Mouse (Mus musculus): ENCODE results near the gene Pacrg. TPM values are rescaled to one million over a fixed set of nuclear protein-coding genes. Genes with fewer than 3 reads are reported as not detected.

Gene Pacrg
- total RNA-seq, 2 experiments from 2014 or later = 19.9 to 23.8 TPM

DNA sequence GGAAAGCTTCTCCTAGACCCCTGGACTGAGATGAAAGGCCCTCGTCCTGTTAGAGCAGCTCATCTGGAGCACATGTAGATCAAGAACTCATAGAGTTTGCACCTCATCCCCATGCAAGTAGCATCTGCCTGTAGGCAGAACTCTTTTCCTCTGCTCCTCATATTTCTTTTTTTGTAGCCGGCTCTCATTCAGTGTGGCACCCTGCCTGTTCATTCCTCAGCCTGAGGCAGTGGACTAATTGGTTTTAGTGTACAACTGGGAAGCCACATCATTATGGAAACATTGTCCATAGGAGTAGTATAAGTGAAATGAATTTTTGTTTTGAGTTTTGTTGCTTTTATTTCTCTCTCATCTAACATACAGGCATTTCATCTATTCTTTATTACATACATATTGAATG is 212.6 kb downstream of the Pacrg start:
- DNase-seq (ENCODE audit: low spot score in 2 of 2) = no peak

DNA sequence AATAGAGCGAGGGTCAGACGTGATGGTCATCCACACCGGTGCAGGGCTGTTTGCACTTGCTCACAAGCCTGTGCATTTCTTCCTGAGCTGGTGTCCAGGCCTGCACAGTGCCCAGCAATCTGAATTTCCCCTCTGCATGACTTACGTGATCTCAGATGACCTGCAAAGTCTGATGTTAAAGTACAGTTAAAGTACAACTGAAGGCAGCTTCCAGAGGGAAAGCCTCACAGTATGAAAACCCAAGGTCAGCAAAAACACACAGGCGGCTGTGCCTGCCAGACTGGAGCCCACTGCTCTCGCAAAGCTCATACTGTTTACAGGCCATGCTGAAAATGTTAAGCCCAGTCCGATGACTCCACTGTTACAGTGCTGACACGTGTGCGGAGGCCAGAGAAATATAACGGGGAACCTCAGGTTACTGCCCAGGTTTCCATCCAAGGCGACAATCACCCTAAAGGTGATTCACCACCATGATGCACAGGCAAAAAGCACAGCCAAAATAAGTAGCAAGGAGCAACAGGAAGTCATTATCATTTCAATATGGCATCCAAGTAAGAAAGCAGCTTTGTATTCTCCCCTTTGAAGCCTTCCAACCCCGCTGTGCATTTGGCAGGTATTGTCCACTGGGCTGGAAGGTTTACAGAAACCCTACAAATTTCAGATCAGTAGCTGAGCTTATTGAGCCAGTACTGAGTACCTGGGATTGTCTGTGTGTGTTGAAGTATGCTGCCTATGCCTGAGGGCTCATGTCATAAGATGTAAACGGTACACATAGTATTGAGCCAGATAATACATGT is 213.6 kb downstream of the Pacrg start:
- DNase-seq (ENCODE audit: low spot score in 2 of 2) = no peak

DNA sequence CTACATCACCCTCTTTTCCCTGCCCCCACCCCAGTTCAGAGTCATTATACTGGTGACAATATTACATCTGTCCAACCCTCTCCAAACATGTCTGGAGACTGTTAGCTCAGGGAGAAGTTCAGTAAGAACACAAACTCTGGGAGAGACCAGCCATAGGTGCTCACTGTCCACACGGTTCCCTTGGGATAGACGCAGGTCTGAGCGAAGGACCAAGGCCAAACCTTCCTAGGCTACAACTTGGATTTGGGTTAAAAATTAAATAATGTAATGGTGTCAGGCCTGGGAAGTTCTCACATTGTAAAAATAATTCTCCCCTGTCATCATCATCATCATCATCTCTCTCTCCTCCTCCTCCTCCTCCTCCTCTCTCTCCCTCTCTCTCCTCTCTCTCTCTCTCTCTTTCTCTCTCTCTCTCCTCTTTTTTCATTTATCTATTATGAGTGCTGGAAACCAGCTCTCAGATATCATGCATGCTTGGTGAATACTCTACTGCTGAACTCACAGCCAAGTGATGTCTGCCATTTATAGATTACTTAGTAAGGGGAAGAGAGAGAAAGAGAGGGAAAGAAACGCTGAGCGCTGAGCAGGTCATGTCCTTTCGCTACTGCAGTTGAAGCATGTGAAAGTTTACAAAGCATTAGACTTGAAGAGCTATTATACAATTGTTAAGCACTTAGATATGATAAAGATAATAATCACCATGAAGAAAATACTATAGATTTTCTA is 215.2 kb downstream of the Pacrg start:
- no peak for DNase-seq (ENCODE audit: low spot score in 2 of 2)

DNA sequence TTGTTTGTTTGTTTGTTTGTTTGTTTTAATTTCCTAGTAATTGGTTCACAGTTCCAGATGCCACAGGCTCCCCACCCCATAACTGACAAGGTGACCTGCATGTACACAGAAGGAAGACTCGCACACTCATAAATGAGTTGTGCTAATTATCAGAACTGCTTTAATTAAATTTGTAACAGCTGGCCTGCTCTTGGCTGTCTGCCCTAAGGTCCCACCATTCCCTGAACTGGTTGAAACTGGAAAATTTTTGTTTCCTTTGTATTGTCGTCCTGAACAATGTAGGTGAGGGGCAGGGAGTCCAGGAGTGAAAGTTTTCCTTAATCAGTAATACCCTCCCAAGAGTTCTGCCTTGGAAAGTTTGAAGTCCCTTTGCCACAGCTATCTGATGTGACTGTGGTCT is 219.5 kb downstream of the Pacrg start:
- no peak for DNase-seq (ENCODE audit: low spot score in 2 of 2)

DNA sequence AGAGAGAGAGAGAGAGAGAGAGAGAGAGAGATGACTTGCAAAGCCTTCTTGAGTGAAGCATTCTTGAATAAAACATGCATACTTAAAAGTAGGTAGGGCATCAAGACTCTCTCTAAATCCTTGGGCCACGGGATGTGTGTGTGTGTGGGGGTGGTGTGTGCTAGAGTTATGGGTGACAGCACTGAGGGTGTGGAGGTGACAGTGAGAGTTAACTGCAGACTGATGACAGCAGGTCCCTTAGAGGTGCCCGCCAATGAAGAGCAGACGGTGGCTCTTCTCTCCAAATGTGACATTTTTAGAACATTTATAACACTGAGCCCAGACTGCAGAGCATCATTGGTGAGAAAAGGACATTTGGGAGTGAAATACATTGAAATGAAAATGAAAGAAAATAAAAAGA is 220.2 kb downstream of the Pacrg start:
- DNase-seq (ENCODE audit: low spot score in 2 of 2) = peak in 1 of 2 experiments; percentile 63

DNA sequence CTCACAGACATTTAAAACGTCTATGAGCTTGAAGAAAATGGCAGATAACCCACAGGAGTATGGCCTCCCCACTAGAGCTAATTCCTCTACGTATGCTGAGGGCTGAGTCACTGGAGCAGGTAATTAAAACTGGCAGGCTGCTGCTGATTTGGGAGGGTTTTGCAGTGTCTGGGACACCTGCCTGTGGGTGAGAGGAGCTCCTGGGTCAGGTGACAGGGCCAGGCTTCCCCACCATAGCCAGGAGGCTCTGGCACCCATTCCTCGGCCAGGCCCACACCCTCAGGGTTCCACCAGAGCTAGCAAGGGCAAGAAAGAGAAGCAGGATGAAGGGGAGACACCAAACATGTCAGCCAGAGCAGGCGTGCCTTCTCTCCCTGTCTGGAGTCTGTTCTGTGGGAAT is 222.5 kb downstream of the Pacrg start:
- no peak for DNase-seq (ENCODE audit: low spot score in 2 of 2)

DNA sequence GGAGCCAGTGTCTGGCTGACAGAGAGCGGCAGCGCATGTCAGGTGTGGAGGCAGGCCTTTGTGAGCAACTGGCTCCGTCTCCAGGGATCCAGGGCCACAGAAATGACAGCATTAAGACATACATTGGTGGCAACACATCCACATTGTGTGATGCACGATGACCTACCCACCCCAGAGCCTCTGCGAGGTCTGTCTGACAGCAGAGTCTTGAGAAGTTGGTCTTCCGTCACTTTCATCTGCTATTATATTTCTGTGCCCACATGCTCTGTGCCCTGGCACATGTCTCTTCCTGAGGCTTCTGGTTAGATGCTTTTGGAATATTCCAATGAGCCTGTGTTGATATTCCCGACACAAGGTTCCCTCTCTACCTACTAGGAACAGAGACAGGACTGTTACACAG is 224.5 kb downstream of the Pacrg start:
- DNase-seq (ENCODE audit: low spot score in 2 of 2) = no peak

DNA sequence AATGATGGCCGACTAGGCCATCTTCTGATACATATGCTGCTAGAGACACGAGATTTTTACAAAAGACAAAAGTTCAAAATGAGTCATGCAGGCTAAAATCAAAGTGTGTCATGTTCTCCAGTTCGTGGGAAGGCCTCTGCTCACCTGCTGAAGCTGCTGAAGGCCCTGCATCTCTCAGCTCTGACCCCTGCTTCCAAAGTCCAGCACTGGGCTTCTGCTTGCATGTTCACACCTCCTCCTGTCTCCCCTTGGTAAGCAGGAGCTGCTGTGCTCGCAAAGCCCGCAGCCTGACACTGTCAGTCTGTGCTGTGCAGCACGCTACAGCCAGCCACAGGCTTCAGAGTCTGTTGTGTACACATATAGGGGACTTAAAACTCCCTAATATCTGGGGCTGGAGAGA is 225.4 kb downstream of the Pacrg start:
- no peak for DNase-seq (ENCODE audit: low spot score in 2 of 2)

DNA sequence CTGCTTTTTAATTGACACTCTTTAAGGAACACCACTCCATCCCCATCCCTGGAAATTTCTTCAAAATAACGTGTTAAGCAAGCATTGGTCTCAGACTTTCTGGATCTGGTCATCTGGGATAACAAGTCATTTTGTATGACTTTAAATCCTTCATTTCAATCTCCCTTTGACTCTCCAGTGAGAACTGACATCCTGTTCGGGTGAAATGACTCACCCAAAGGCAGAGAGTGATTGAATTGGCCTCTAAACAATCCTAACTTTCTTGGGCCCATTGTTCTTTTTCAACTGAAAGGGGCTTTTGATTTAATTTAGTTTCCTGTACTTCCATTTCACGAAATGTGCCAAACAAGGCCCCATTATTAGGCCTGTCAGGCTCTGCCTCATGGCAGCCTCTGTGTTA is 228.5 kb downstream of the Pacrg start:
- DNase-seq (ENCODE audit: low spot score in 2 of 2) = no peak

DNA sequence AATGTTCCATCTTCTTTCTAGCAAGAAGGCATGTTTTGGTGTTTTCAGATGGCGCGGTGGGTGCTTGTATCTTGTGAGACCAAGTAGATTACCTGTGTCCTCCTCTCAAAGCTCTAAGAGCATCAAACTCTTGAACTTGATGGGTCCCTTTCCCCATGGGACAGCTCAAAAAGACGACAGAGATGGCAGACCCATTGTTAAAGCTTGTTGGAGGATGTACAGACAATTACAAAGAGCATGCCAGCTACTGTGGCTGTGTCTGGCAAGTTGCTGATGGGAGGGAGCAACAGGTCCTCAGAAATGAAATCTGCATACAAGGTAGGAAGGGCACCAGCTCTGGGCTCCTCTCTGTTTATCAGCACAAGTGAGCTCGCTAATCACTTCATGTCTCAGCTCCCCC is 232.0 kb downstream of the Pacrg start:
- DNase-seq (ENCODE audit: low spot score in 2 of 2) = no peak

DNA sequence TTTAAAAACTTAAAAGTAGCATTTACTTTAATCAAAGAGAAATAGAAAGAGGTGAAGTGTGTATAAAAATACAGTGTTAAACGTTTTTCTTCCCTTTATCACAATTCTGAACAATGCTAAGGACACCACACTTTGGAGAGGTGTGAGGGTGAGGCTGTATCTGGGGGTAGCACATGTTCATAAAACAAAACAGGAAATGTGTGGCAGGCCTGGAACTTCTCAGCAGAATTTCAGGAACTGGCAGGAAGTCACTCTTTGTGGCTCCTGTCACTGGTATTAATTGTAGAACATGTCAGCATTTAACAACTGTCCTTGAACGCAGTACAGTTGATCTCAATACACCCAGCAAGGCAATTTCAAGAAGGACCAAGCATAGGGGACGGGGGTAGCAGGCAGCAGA is 234.0 kb downstream of the Pacrg start:
- DNase-seq (ENCODE audit: low spot score in 2 of 2) = no peak

DNA sequence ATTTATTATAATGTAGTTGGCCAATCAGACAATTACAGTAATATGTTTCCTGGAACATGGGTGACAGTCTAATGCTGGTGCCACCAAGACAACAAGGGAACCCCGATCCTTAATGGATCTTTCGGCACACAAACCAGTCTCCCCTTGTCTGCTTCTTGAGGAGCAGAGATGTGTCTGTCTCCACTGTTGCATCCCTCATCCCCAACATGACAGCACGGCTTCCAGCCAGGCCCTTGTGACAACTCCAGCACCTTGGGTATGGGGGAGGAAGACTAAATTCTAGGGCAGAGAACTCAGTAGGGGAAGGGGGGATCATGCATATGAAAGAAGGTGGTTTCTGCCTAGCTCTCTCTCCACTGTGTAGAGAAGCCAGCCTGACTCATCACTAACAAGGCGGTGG is 242.4 kb downstream of the Pacrg start:
- DNase-seq (ENCODE audit: low spot score in 2 of 2) = no peak

DNA sequence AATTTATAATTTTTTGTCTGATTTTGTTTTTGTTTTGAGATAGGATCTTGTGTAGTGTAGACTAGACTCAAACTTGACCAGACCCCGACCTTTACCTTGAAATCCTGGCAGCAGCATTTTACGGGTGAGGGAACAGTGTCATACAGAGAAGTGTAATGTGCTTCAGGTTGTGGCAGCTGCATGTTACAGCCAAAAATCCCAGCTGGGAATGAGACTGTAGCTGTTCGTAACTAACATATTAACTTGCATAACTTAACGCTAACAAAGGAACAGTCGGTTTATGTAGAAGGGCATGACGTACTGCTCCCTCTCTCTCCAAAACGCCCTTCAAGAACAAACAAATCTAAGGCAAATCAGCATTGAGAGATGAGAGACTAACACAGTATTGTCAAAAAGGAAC is 250.5 kb downstream of the Pacrg start:
- DNase-seq (ENCODE audit: low spot score in 2 of 2) = no peak

DNA sequence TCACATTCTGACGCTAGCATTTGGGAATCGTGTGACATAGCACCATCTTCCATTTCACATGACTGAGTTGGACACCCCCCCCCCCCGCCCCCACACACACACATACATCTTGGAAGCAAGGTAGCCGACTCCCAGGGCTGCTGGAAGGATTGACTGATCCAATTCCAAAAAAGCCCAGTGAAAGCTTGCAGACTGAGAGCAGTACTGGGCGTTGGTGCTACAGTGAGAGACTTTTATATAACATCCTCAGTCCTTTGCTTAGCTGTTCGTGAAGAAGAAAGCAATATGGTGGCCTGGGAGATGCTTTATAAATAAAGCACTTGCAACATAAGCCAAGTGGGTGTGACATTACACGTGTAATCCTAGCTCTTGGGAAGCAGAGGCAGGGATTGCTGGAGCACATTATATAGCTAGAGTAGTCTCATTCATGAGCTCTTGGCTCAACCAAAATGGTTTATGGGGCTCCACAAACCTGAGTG is 251.2 kb downstream of the Pacrg start:
- no peak for DNase-seq (ENCODE audit: low spot score in 2 of 2)

DNA sequence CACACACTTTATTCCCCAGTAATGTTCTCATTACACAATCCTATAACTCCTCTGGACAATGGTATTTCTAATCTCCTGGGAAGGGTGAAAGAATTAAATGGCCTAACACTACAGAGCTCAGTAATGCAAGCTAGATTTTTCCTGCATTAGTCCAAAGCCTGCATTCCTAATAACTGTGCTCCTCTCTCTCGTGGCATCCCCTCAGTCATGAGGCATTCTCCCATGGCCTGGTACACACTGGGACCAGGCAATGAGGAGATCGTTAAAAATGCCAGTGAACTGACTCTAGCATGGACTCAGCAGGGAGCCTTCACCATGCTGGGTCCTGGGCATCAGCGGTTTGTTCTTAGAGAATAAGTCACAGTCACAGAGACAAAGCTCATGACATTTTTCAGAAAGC is 256.8 kb downstream of the Pacrg start:
- no peak for DNase-seq (ENCODE audit: low spot score in 2 of 2)

DNA sequence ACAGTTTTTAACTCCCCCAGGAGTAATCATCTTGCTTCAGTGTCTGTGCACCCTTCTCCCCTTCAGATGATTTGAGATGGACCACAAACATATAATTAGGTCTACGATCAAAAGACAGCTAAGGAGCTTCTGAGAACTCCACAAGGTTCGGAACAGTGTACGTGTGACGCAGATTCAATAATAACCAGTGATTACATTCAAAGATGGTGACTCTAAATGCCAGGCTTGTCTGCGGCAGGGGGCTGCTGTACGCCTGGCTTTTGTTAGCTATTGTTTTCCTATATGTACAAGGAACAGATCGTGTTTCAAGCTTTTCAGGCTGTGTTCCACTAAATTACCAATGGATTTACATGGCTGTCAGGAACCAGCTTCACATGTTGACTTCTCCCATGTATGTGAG is 264.8 kb downstream of the Pacrg start:
- DNase-seq (ENCODE audit: low spot score in 2 of 2) = no peak

DNA sequence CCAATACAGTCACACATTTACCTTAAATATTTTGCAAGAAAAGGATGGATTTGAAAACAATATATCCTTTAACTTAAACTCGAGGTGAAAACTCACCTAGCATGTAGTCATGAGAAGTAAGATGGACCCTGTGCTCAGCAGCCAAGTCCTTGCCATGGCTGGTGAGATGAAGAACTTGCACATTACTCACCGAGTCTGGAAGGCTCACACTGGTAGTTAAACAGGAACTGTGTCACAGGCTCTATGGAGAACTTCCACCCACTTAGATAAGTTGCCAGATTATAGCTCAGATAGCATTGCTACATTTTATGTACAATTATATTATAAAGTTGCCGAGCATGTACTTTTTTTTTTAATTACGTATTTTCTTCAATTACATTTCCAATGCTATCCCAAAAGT is 267.7 kb downstream of the Pacrg start:
- no peak for DNase-seq (ENCODE audit: low spot score in 2 of 2)

DNA sequence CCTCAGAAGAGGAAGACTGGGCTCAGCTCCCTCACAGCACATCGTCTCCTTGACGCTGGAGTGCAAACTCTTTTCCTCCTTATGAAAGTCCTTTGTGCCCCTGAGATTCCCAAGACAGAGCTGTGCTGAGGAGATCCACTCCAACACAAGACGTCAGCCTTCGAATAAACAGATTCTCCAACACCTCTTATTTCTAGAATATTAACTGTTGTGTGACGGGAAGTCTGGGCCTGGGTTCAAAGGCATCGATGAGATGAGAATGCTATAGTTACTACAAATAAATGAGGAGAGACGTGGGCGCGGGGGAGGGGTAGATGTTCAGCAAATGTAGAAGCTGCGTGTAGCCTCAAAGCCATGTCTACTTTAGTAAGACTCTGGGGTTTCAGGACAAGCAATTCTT is 270.8 kb downstream of the Pacrg start:
- no peak for DNase-seq (ENCODE audit: low spot score in 2 of 2)

DNA sequence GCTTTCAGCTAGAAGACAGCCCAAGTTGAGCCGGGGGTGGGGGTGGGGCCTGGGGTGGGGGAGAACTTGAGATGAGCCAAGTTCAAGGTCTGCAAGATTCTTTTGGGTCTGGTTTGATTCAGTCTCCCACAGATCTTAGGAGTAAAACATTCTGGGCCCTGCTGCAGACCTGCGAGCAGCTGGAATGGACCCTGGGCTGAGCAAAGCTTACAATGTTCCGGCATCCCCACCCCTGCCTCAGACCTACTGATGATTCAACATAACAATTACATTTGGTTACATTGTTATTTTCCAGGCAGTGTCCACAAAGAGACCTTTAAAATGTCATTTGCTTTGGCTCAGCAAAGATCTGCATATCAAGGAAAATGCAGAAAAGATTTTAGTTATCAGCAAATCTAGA is 272.7 kb downstream of the Pacrg start:
- DNase-seq (ENCODE audit: low spot score in 2 of 2) = no peak

DNA sequence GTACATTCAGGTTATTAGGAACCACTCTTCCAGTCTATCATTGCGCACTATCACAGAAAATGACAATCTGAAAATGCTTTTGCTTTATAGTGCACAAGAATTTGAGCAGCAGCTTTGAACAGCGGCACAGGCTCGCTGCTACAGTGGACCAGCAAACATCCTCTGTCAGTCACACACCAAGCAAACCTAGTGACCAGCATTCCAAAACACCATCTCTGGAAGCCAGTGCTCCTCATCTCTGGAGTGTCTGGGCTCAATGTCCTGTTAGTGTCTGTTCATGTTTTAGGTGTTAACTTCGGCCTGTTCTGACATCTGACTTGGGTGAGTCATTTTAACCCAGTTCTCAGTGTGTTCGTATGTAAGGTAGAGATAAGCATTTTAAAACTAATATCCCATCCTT is 275.9 kb downstream of the Pacrg start:
- no peak for DNase-seq (ENCODE audit: low spot score in 2 of 2)

DNA sequence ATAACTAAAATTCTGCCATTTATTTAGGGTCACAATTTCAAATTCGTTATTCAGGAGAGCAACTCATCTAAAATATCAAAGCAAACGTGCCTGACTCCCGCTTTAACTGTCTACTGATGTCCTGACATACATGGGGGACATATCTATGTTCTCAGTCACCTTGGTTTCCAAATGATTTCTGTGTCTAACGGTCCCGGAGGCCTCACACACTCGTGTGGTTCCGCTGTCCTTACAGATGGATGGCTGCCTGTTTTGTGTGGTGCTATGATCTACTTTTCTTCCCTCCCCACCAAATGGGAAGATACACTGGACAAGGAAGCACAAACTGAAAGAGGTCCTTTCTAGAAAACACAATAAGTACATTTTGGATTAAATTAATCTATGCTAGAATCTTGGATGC is 277.2 kb downstream of the Pacrg start:
- no peak for DNase-seq (ENCODE audit: low spot score in 2 of 2)

DNA sequence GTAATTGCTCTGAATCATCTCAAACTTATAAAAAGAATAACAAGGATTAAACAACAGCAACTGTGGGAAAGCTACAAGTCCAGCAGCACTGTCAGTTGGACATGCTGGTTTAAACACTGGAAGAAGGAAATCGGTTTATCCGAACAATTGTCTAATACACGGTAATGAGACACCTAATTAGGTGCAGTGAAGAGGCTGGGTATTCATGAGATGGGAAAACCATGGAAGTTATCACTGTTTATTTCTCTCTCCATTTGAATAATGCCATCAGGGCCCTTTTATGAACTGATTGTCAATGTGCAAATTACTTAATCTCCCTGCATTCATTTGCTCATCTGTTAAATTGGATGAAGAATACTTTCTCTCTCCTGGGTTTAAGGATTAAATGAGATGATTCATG is 280.1 kb downstream of the Pacrg start:
- DNase-seq (ENCODE audit: low spot score in 2 of 2) = no peak

DNA sequence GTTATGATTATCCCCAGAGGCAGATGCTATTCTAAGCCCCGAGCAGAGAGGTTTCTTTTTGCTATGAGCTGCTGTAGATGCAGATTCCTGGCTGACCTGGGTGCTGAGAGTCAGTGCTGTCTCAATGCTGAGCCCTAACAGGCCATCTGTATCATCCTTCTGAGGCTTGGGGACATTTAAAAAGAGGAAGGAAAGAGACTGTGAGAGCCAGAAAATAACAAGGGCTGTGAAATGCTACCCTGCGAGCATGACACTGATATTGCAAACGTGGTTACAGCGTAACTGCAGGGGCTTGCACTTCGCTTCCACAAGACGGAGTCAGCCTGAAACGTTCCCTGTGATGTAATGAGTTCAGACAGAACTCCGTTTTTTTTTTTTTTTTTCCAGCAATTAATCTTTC is 281.4 kb downstream of the Pacrg start:
- DNase-seq (ENCODE audit: low spot score in 2 of 2) = no peak

All from layer of hippocampus, adult 18-20 months (tissue).